Mouse (Mus musculus): ENCODE results near the gene Serhl.

Serhl gene

DNA sequence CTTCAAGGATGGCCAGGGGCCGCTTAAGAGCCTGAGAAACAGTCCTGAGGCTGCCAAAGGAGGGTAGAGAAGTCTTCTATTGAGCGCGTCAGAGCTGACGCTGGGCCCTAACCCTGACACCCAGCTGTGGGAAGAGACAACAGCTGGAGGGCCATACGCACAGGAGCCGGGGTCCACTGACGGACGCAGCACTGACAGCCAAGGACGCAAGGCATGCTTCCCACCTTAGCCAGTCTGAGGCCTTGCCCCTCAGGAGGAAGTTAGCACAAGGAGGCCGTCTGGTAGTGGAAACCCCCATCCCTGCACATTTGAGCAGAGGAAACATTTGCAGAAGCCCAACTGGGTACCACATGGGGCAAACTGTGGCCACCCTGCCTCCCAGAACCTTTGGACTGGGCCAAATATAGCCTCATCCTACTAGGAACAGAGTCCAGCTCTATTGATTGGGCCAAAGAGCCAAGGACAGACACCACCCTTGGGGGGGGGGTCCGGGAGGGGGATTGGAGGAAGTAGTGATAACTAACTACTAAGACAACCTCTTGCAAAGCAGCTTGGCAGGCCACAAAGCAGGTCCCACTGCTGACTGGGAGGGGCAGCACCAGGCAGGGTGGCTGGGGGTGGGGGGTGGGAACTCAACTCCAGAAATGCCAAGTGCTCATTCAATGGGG lies 73.6 kb downstream of the Serhl start:
- DNase-seq (ENCODE audit: low spot score): no peak

DNA sequence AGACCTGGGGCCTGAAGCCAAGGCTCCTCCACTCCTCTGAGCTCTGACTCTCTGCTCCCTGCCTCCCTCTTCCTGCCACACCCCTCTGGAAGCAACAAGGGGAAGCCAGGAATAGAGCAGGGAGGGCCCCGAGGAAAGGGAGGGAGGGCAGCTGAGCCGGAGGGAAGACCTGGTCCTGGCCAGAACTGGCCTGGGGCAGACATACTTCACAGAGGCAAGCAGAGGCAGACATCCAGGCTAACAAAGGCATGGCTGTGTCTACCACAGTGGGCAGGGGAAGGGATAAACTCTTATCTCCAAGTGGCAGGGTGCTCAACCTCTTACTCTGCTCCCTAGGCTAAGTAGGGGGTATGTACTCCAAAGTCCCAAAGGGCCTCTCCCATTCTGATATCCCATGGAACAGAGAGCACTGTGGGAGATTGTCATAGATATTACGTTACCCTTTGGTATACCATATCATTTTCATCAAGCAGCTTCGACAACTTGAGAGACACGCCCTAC lies 75.7 kb downstream of the Serhl start:
- no peak for DNase-seq (ENCODE audit: low spot score)

DNA sequence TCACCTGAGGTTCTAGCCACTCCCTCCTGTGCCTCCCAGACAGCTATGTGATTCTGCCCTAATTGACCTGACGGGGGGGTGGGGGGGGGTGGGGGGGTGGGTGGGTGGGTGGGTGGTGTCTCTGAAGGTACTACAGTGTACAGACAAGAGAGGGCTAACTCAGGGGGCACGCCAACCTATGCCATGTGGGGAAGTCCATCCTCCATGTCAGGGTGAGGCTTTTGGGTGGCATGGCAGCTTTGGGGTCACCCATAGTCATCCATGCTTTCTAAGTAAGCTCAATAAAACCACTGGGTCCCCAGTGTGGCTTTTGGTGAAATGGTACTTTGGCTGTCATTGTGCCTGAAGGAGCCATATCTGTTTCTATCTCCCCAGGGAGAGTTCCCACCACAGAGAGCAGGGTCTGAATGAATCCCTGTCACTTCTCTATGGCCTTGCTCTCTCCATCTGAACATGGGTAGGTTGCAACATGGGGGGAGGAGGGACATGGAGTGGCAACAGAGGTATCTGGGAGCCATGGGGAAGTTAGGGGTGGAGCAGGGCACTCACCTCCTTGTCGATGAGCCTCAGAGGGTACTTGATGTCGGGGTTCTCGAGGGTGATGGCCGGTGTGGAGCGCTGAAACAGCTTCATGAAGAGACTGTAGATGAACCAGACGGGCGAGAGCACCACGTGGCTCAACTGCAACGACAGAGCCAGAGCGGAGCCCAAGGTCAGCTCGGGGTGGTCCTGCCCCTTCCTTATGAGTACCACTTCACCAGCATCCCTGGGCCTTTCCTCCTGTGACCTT lies 76.4 kb downstream of the Serhl start:
- no peak for DNase-seq (ENCODE audit: low spot score)

Data from testis, postnatal 14 days (tissue).